Mouse (Mus musculus): ENCODE measurements at regions not wholly inside any gene's neighbourhood (a gene's known extent, or its start where the extent isn't known, plus 50 kb on each side); places are given as distances from the start of the nearest gene placed in this dataset.

DNA sequence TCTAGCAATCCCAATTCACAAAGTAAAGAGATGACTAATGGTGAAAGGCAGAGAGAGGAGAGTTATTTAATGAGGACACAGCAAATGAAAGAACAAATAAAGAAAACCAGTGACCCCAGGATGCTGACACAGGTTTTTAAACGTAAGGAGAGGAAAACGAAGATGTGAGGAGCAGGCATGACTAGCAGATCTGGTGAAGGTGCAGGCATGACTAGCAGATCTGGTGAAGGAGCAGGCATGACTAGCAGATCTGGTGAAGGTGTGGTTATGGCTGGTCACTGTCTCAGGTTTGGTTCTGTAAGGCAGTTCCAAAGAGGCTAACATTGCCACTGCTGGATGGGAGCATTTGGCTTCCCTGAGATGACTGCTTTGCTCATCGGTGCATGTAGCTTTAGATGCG is 57.0 kb downstream of the Mbl2 start:
- H3K4me3 ChIP-seq, result no peak overlapping the region
- H3K9ac ChIP-seq, result no peak overlapping the region
- 72% methylated on average over 4 of the region's 4 CpGs for WGBS
- ATAC-seq (replicated peaks; ENCODE audit: insufficient number of reproducible peaks, insufficient read depth, low FRiP score, low read depth), result no peak
- no peaks in the 10 kb centered on the region for H3K9me3 ChIP-seq (replicated peaks)
- no peak overlapping the region for H3K27ac ChIP-seq
- no peaks in the 10 kb centered on the region for H3K36me3 ChIP-seq
- H3K4me1 ChIP-seq (replicated peaks), result no peaks in the 10 kb centered on the region
- H3K4me2 ChIP-seq, result no peak overlapping the region
- H3K27me3 ChIP-seq, result no peaks in the 10 kb centered on the region

GRCm38 (mm10) chr19:30295263-30295704 is 62.5 kb downstream of the Mbl2 start:
- Histone ChIP-seq H3K36me3 (no peaks in the 10 kb centered on the region), H3K27me3 (no peaks in the 10 kb centered on the region), H3K4me2 (peak overlapping the region; percentile 23; the same call in 1 of the 2 replicates), H3K4me1 (replicated peaks) (no peaks in the 10 kb centered on the region), H3K27ac (no peak overlapping the region), H3K4me3 (peak overlapping the region; percentile 7; the same call in 1 of the 2 replicates), H3K9ac (no peak overlapping the region), H3K9me3 (replicated peaks) (no peaks in the 10 kb centered on the region)
- ATAC-seq (replicated peaks; ENCODE audit: insufficient number of reproducible peaks, insufficient read depth, low FRiP score, low read depth), result no peak
- WGBS, result 41% methylated on average over 15 of the region's 15 CpGs

DNA sequence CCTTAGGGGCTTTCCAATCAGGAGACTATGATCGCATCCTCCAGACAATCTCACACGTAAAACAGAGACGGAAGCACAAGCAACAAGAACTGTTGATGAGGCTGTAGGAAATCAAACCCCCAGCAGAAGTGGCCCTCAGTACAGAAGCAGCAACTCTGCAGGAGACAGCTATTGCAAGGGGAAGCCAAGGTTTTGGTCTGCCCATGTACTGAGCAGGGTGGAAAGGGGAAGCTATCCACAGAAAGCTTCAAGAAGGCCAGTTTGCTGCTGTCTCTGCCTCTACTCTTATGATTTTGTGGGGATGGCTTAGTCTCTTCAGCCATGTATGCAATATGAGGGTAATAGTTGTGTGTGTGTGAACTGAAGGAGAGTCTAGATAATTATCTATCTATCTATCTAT is 63.3 kb downstream of the Mbl2 start:
- no peak overlapping the region for H3K4me3 ChIP-seq
- no peak for ATAC-seq (replicated peaks; ENCODE audit: insufficient number of reproducible peaks, insufficient read depth, low FRiP score, low read depth)
- H3K36me3 ChIP-seq, result no peaks in the 10 kb centered on the region
- 80% methylated on average over 3 of the region's 3 CpGs for WGBS
- H3K27me3 ChIP-seq, result no peaks in the 10 kb centered on the region
- H3K9me3 ChIP-seq (replicated peaks), result no peaks in the 10 kb centered on the region
- no peak overlapping the region for H3K9ac ChIP-seq
- no peak overlapping the region for H3K4me2 ChIP-seq
- no peak overlapping the region for H3K27ac ChIP-seq
- no peaks in the 10 kb centered on the region for H3K4me1 ChIP-seq (replicated peaks)

DNA sequence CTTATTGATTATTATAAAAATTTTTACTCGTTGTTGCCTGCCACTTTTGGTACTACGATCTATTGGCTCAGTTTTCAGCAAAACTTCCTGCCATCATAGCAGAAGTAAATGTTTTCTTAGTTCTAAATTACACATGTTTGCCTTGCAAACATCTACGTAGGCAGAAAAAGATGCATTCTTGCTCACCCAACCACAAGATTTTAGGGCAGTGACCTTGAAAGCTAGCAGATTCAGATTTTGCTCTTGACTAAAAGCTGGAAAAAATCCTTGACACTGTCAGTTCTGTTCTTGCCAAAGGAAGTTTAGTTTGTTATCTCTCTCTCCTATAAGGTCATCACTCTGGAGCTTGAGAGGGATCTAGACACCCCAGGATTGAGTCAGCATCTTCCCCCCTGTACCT is 66.8 kb downstream of the Mbl2 start:
- 77% methylated on average over 3 of the region's 3 CpGs for WGBS

DNA sequence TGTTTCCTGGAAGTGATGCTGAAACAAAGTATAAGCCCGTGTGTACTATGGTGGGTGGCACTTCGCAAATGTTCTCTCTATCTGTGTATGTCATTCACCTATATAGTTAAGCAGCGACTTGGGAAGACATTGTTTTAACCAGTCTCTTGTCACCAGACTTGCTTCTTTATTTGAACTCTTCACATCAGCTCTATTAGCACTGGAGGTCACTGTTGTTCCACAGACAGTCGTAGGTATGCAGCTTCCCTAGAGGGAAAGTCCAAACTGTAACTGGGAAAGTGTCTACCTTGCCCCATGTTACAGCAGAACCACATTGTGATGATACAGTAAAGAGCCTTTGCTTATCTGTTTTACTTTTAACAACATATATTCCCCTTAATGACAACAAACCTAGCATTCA is 69.5 kb downstream of the Mbl2 start:
- Histone ChIP-seq H3K9me3 (replicated peaks) (no peaks in the 10 kb centered on the region), H3K4me1 (replicated peaks) (no peaks in the 10 kb centered on the region), H3K27me3 (no peaks in the 10 kb centered on the region), H3K27ac (no peak overlapping the region), H3K4me3 (no peak overlapping the region), H3K36me3 (no peaks in the 10 kb centered on the region), H3K4me2 (no peak overlapping the region), H3K9ac (no peak overlapping the region)
- ATAC-seq (replicated peaks; ENCODE audit: insufficient number of reproducible peaks, insufficient read depth, low FRiP score, low read depth), result no peak
- WGBS, result 63% methylated on average over 4 of the region's 4 CpGs

More for the DNA sequence above, 66.8 kb downstream of the Mbl2 start:
- Histone ChIP-seq H3K4me2 (no peak overlapping the region), H3K27me3 (no peaks in the 10 kb centered on the region), H3K27ac (no peak overlapping the region), H3K4me1 (replicated peaks) (no peaks in the 10 kb centered on the region), H3K36me3 (no peaks in the 10 kb centered on the region), H3K4me3 (no peak overlapping the region), H3K9me3 (replicated peaks) (no peaks in the 10 kb centered on the region), H3K9ac (no peak overlapping the region)
- ATAC-seq (replicated peaks; ENCODE audit: insufficient number of reproducible peaks, insufficient read depth, low FRiP score, low read depth), result no peak

- Histone ChIP-seq H3K9me3 (replicated peaks) (no peaks in the 10 kb centered on the region), H3K27me3 (no peaks in the 10 kb centered on the region), H3K27ac (no peak overlapping the region), H3K9ac (no peak overlapping the region), H3K4me2 (no peak overlapping the region), H3K4me1 (replicated peaks) (no peaks in the 10 kb centered on the region), H3K4me3 (no peak overlapping the region), H3K36me3 (no peaks in the 10 kb centered on the region)
- 81% methylated on average over 2 of the region's 2 CpGs for WGBS
- ATAC-seq (replicated peaks; ENCODE audit: insufficient number of reproducible peaks, insufficient read depth, low FRiP score, low read depth), result no peak
These were observed 73.6 kb downstream of the Mbl2 start for GRCm38 (mm10) chr19:30306379-30306778.

DNA sequence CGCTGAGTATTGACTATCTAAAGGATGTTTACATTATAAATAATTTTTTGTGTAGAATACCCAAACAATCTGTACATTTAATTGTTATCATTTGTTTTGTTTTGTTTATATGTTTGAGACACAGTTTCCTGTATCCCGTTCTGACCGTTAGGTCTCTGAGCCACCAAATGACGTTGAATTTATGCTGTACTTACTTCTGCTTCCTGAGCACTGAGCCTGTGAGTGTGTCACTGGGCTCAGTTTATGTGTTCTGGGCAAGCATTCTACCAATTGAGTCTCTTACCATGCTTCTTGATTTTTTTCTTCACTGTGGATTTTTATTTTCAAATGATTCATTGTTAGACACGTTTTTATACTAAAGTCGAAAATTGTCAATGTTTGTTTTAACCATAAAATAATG is 74.2 kb downstream of the Mbl2 start:
- ATAC-seq (replicated peaks; ENCODE audit: insufficient number of reproducible peaks, insufficient read depth, low FRiP score, low read depth), result no peak
- Histone ChIP-seq H3K4me1 (replicated peaks) (no peaks in the 10 kb centered on the region), H3K27ac (no peak overlapping the region), H3K27me3 (no peaks in the 10 kb centered on the region), H3K4me3 (no peak overlapping the region), H3K36me3 (no peaks in the 10 kb centered on the region), H3K4me2 (no peak overlapping the region), H3K9ac (no peak overlapping the region), H3K9me3 (replicated peaks) (no peaks in the 10 kb centered on the region)
- WGBS, result 72% methylated on average over 6 of the region's 6 CpGs

GRCm38 (mm10) chr19:30317314-30317713 is 84.6 kb downstream of the Mbl2 start:
- H3K36me3 ChIP-seq, result no peaks in the 10 kb centered on the region
- no peak for ATAC-seq (replicated peaks; ENCODE audit: insufficient number of reproducible peaks, insufficient read depth, low FRiP score, low read depth)

GRCm38 (mm10) chr19:30327693-30328092 is 95.0 kb downstream of the Mbl2 start:
- H3K27me3 ChIP-seq, result no peaks in the 10 kb centered on the region
- ATAC-seq (replicated peaks; ENCODE audit: insufficient number of reproducible peaks, insufficient read depth, low FRiP score, low read depth), result no peak
- H3K4me2 ChIP-seq, result no peak overlapping the region
- H3K4me1 ChIP-seq (replicated peaks), result no peaks in the 10 kb centered on the region
- H3K27ac ChIP-seq, result no peak overlapping the region
- no peaks in the 10 kb centered on the region for H3K36me3 ChIP-seq
- no peak overlapping the region for H3K9ac ChIP-seq
- H3K9me3 ChIP-seq (replicated peaks), result no peaks in the 10 kb centered on the region
- H3K4me3 ChIP-seq, result no peak overlapping the region

More at GRCm38 (mm10) chr19:30317314-30317713, 84.6 kb downstream of the Mbl2 start:
- Histone ChIP-seq H3K4me1 (replicated peaks) (no peaks in the 10 kb centered on the region), H3K27ac (no peak overlapping the region), H3K27me3 (no peaks in the 10 kb centered on the region), H3K9ac (no peak overlapping the region), H3K9me3 (replicated peaks) (no peaks in the 10 kb centered on the region), H3K4me2 (no peak overlapping the region), H3K4me3 (no peak overlapping the region)
- 83% methylated on average over 3 of the region's 3 CpGs for WGBS

GRCm38 (mm10) chr19:30328886-30329285 is 96.1 kb downstream of the Mbl2 start:
- H3K36me3 ChIP-seq, result no peaks in the 10 kb centered on the region
- no peak overlapping the region for H3K27ac ChIP-seq
- no peaks in the 10 kb centered on the region for H3K4me1 ChIP-seq (replicated peaks)
- no peaks in the 10 kb centered on the region for H3K9me3 ChIP-seq (replicated peaks)
- WGBS, result 76% methylated on average over 4 of the region's 4 CpGs
- ATAC-seq (replicated peaks; ENCODE audit: insufficient number of reproducible peaks, insufficient read depth, low FRiP score, low read depth), result no peak
- no peaks in the 10 kb centered on the region for H3K27me3 ChIP-seq
- H3K9ac ChIP-seq, result no peak overlapping the region
- H3K4me2 ChIP-seq, result no peak overlapping the region
- H3K4me3 ChIP-seq, result no peak overlapping the region

DNA sequence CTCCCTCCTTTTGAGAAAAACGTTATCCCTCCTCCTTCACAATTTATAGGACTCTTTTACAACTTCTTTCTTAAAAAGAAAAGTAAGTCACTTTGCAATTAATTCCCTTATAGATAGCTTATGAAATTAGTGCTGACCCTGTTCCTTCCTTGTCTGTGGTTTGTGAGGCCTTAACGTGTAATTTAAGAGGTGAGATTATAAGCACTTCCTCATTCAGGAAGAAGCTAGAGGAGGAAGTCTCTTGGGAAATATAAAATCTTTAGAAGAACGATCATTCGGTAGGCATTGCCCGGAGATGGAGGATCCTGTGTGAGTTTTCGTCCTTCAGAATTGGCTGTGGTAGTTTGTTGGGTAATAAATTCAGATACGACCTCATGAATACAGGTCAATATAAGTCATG is 98.0 kb downstream of the Mbl2 start:
- no peaks in the 10 kb centered on the region for H3K4me1 ChIP-seq (replicated peaks)
- H3K27ac ChIP-seq, result no peak overlapping the region
- no peak overlapping the region for H3K9ac ChIP-seq
- no peaks in the 10 kb centered on the region for H3K27me3 ChIP-seq
- no peaks in the 10 kb centered on the region for H3K9me3 ChIP-seq (replicated peaks)
- 77% methylated on average over 7 of the region's 7 CpGs for WGBS
- H3K4me3 ChIP-seq, result no peak overlapping the region
- H3K36me3 ChIP-seq, result no peaks in the 10 kb centered on the region
- ATAC-seq (replicated peaks; ENCODE audit: insufficient number of reproducible peaks, insufficient read depth, low FRiP score, low read depth), result no peak
- H3K4me2 ChIP-seq, result no peak overlapping the region

DNA sequence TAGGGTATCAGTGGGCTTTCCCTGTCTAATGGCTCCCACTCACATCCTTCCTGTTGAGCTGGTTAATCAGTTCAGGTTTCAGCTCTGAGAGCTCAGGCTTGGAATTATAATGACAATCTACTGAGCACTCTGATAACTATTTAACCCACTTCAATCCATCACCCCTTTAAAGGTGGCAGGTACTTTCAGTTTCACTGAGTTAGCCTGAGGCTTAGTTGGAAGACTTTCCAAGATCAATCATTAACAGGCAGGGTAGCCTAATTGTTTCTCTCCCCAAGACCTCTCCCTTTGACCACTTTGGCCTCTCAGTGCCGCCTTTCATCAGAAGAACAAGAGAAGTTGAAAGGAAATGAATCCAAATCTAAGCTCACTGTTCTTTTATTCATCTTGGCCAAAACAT is 99.1 kb downstream of the Mbl2 start:
- ATAC-seq (replicated peaks; ENCODE audit: insufficient number of reproducible peaks, insufficient read depth, low FRiP score, low read depth), result no peak
- no peak overlapping the region for H3K27ac ChIP-seq
- no peak overlapping the region for H3K4me3 ChIP-seq
- no peaks in the 10 kb centered on the region for H3K9me3 ChIP-seq (replicated peaks)
- 60% methylated on average over 1 of the region's 1 CpGs for WGBS
- H3K4me2 ChIP-seq, result no peak overlapping the region
- H3K27me3 ChIP-seq, result no peaks in the 10 kb centered on the region
- no peaks in the 10 kb centered on the region for H3K36me3 ChIP-seq
- no peaks in the 10 kb centered on the region for H3K4me1 ChIP-seq (replicated peaks)
- H3K9ac ChIP-seq, result no peak overlapping the region
